Mouse (Mus musculus) liver, adult 2 months (tissue): ENCODE measurements at regions not wholly inside any gene's neighbourhood (a gene's known extent, or its start where the extent isn't known, plus 50 kb on each side); places are given as distances from the start of the nearest gene placed in this dataset.

Source experiments
- DNase-seq: peaks from one replicate; pipeline ENCODE4 v3.0.0-alpha.2; 2011; ENCODE audit warnings: low read depth, low spot score; ENCODE audit errors: extremely low read depth
- H3K27ac ChIP-seq: fragments of 200-500 bp; replicated peaks from 2 replicates; pipeline ENCODE4 v1.5.1; 2012; ENCODE audit warnings: low read depth, mild to moderate bottlenecking, control low read depth, inconsistent platforms, low read length; ENCODE audit not compliant: insufficient read depth
- H3K27me3 ChIP-seq: fragments of 200-500 bp; 2 replicates; pipeline ENCODE4 v1.6.1; 2012; ENCODE audit warnings: mild to moderate bottlenecking, moderate library complexity, low read length, inconsistent platforms; ENCODE audit not compliant: control insufficient read depth, insufficient read depth
- H3K36me3 ChIP-seq: fragments of 200-500 bp; 2 replicates; pipeline ENCODE4 v1.6.1; 2012; ENCODE audit warnings: low read length, inconsistent platforms; ENCODE audit not compliant: control insufficient read depth, insufficient read depth
- H3K4me1 ChIP-seq: fragments of 200-500 bp; 2 replicates; pipeline ENCODE4 v1.6.1; 2011; ENCODE audit warnings: low read length; ENCODE audit not compliant: control insufficient read depth, insufficient read depth
- H3K4me3 ChIP-seq: fragments of 200-500 bp; 2 replicates; pipeline ENCODE4 v1.5.1; 2011; ENCODE audit warnings: low read depth, mild to moderate bottlenecking, control low read depth, low read length, moderate library complexity; ENCODE audit not compliant: insufficient read depth
- H3K79me2 ChIP-seq: fragments of 200-500 bp; 2 replicates; pipeline ENCODE4 v1.6.1; 2012; ENCODE audit warnings: inconsistent platforms, mild to moderate bottlenecking, low read length, moderate library complexity; ENCODE audit not compliant: control insufficient read depth, insufficient read depth
- H3K9ac ChIP-seq: fragments of 200-500 bp; 2 replicates; pipeline ENCODE4 v1.6.1; 2012; ENCODE audit warnings: low read depth, mild to moderate bottlenecking, control low read depth, inconsistent platforms, low read length
- CTCF ChIP-seq: fragments of 200-500 bp; IDR thresholded peaks from 2 replicates; pipeline ENCODE4 v1.5.1; 2011; ENCODE audit warnings: low read depth, low read length, control low read depth
- POLR2A ChIP-seq: fragments of 200-500 bp; IDR thresholded peaks from 2 replicates; pipeline ENCODE4 v1.6.1; 2011; ENCODE audit warnings: low read length, control low read depth; ENCODE audit not compliant: insufficient read depth; ENCODE audit errors: extremely low read depth
- WGBS: fragments of 180-500 bp; shearing (Covaris S2); methylation state at CpG from one replicate; pipeline ENCODE4 v1.1.7; 2018; 5-methylcytosine and 5-hydroxymethylcytosine counted together

DNA sequence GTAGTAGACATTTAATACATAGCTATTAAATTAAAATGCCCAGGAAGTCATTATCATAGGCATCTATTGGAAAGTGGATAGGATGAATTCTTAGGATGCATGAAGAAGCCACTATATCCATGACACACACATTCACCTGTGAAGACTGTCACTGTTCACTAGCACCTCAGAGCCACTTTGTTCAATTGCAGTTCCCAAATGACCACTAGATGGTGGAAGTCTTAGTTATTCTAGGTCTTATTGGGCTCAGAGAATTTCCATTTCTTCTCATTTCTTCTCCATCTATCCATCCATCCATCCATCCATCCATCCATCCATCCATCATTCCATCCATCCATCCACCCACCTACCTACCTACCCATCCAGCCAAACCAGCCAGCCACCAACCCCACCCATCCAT, 437.6 kb downstream of the Lrriq3 start:
- Histone ChIP-seq H3K4me3 (no peak overlapping the region), H3K9ac (no peak overlapping the region), H3K27me3 (no peaks in the 10 kb centered on the region), H3K36me3 (no peaks in the 10 kb centered on the region), H3K27ac (no peak overlapping the region), H3K4me1 (no peaks in the 10 kb centered on the region), H3K79me2 (no peaks in the 10 kb centered on the region)
- no peak for DNase-seq
- no peak for TF ChIP-seq CTCF
- TF ChIP-seq POLR2A = no peak

- WGBS = 81% methylated on average over 4 of the region's 4 CpGs
- DNase-seq = no peak
- TF ChIP-seq POLR2A (no peak), CTCF (no peak)
- H3K4me1 ChIP-seq = no peaks in the 10 kb centered on the region
- no peaks in the 10 kb centered on the region for H3K36me3 ChIP-seq
- no peak overlapping the region for H3K27ac ChIP-seq
- no peak overlapping the region for H3K4me3 ChIP-seq
- H3K79me2 ChIP-seq = no peaks in the 10 kb centered on the region
- H3K9ac ChIP-seq = no peak overlapping the region
- no peaks in the 10 kb centered on the region for H3K27me3 ChIP-seq
Measured at GRCm38 (mm10) chr3:155532075-155532474, 438.8 kb downstream of the Lrriq3 start.

- TF ChIP-seq CTCF (no peak), POLR2A (no peak)
- DNase-seq = no peak
- H3K4me1 ChIP-seq = no peaks in the 10 kb centered on the region
- H3K27me3 ChIP-seq = no peaks in the 10 kb centered on the region
- H3K27ac ChIP-seq = no peak overlapping the region
- WGBS = 82% methylated on average over 6 of the region's 6 CpGs
- H3K36me3 ChIP-seq = no peaks in the 10 kb centered on the region
- no peak overlapping the region for H3K4me3 ChIP-seq
- H3K9ac ChIP-seq = no peak overlapping the region
- H3K79me2 ChIP-seq = no peaks in the 10 kb centered on the region
Measured at GRCm38 (mm10) chr3:155548204-155548603, 455.0 kb downstream of the Lrriq3 start.

DNA sequence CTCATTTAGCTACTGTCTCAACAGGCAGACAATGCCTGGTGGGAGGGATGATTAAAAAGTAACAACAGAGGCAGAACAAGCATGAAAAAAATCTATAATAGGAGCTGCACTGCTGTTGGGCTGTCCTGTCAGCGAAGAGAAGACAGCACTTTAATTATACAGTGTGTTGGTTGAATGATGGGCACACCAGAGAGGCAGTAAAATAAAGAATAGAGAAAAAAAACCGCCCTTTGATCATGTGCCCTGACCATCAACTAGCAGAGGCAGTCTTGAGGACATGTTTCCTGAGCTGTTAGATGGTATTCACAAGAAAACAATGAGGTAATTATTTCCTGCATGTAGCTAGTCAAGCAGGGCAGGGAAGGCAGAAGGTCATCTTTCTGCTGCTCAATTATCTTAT, 483.9 kb downstream of the Lrriq3 start:
- Histone ChIP-seq H3K4me1 (no peaks in the 10 kb centered on the region), H3K79me2 (no peaks in the 10 kb centered on the region), H3K27me3 (no peaks in the 10 kb centered on the region), H3K4me3 (no peak overlapping the region), H3K36me3 (no peaks in the 10 kb centered on the region), H3K9ac (no peak overlapping the region), H3K27ac (no peak overlapping the region)
- no peak for TF ChIP-seq POLR2A
- TF ChIP-seq CTCF = no peak
- WGBS = 57% methylated on average over 2 of the region's 2 CpGs
- DNase-seq = no peak

GRCm38 (mm10) chr3:155604001-155604400, 510.8 kb downstream of the Lrriq3 start:
- no peaks in the 10 kb centered on the region for H3K79me2 ChIP-seq
- no peak overlapping the region for H3K4me3 ChIP-seq
- DNase-seq = no peak
- no peaks in the 10 kb centered on the region for H3K27me3 ChIP-seq
- H3K36me3 ChIP-seq = no peaks in the 10 kb centered on the region
- H3K4me1 ChIP-seq = no peaks in the 10 kb centered on the region
- no peak overlapping the region for H3K27ac ChIP-seq
- TF ChIP-seq POLR2A = no peak
- no peak for TF ChIP-seq CTCF
- 33% methylated on average over 1 of the region's 1 CpGs for whole genome bisulfite sequencing
- H3K9ac ChIP-seq = no peak overlapping the region
